Mouse (Mus musculus) MEL (cell line): ENCODE results near the gene Olfr291. TPM values are rescaled to one million over a fixed set of nuclear protein-coding genes. Genes with fewer than 3 reads are reported as not detected.
A peak's percentile ranks its signal among the peaks of the same experiment; 100 is the strongest.

Experiments used
- DNase-seq: peaks from one replicate; pipeline ENCODE4 v3.0.0; 2011; ENCODE audit warnings: low read depth, low spot score
- H3K27ac ChIP-seq: 2 replicates; pipeline ENCODE4 v1.5.1; 2012; ENCODE audit warnings: low read depth, mild to moderate bottlenecking, control low read depth, low read length, moderate library complexity; ENCODE audit not compliant: control insufficient read depth
- H3K27me3 ChIP-seq, 2 experiments: fragments of 150-350 bp in 1 of 2; sonication (generic) in 1 of 2; 2 replicates each; pipeline ENCODE4 v1.6.1; 2012; ENCODE audit warnings: low read length in 2 of 2, mild to moderate bottlenecking in 2 of 2, improper control_type of control experiment in 1 of 2, moderate library complexity in 1 of 2; ENCODE audit not compliant: insufficient read depth in 2 of 2, control insufficient read depth in 1 of 2
- H3K36me3 ChIP-seq, 2 experiments: 2 replicates each; pipeline ENCODE4 v1.6.1; 2012 to 2014; ENCODE audit warnings: low read length in 2 of 2, improper control_type of control experiment in 1 of 2, inconsistent platforms in 1 of 2, mild to moderate bottlenecking in 1 of 2; ENCODE audit not compliant: insufficient read depth in 2 of 2, control insufficient read depth in 1 of 2
- H3K4me1 ChIP-seq, 2 experiments: fragments of 150-350 bp in 1 of 2; sonication (generic) in 1 of 2; 2 replicates each; pipeline ENCODE4 v1.6.1; 2012; ENCODE audit warnings: low read length in 2 of 2, improper control_type of control experiment in 1 of 2, mild to moderate bottlenecking in 1 of 2; ENCODE audit not compliant: insufficient read depth in 2 of 2, control insufficient read depth in 1 of 2
- H3K4me3 ChIP-seq, 2 experiments: fragments of 150-350 bp in 1 of 2; sonication (generic) in 1 of 2; 2 replicates each; pipeline ENCODE4 v1.5.1; 2012; ENCODE audit warnings: low read depth in 2 of 2, low read length in 2 of 2, mild to moderate bottlenecking in 2 of 2, moderate library complexity in 2 of 2, control low read depth in 1 of 2, improper control_type of control experiment in 1 of 2; ENCODE audit not compliant: control insufficient read depth in 1 of 2, insufficient read depth in 1 of 2
- H3K79me2 ChIP-seq: 2 replicates; pipeline ENCODE4 v1.6.1; 2012; ENCODE audit warnings: mild to moderate bottlenecking, low read length, moderate library complexity; ENCODE audit not compliant: control insufficient read depth, poor library complexity, insufficient read depth
- H3K9ac ChIP-seq: 2 replicates; pipeline ENCODE4 v1.6.1; 2012; ENCODE audit warnings: low read depth, mild to moderate bottlenecking, control low read depth, low read length, moderate library complexity; ENCODE audit not compliant: control insufficient read depth, poor library complexity, severe bottlenecking
- H3K9me3 ChIP-seq: fragments of 150-350 bp; sonication (generic); replicated peaks from 2 replicates; pipeline ENCODE4 v1.6.1; 2012; ENCODE audit warnings: mild to moderate bottlenecking, low read length, improper control_type of control experiment, moderate library complexity; ENCODE audit not compliant: insufficient read depth
- BHLHE40 ChIP-seq: IDR thresholded peaks from 2 replicates; pipeline ENCODE4 v1.6.1; 2012; ENCODE audit warnings: low read depth, mild to moderate bottlenecking, inconsistent platforms, low read length, improper control_type of control experiment, borderline replicate concordance
- CHD2 ChIP-seq: IDR thresholded peaks from 2 replicates; pipeline ENCODE4 v1.6.1; 2011; ENCODE audit warnings: low read length, improper control_type of control experiment
- CTCF ChIP-seq, 3 experiments: IDR thresholded peaks in 2 of 3; conservative IDR thresholded peaks in 1 of 3; 2 replicates each; pipeline ENCODE4 v1.5.1; 2011 to 2012; ENCODE audit warnings: low read length in 3 of 3, low read depth in 2 of 3, mild to moderate bottlenecking in 2 of 3, improper control_type of control experiment in 1 of 3, inconsistent platforms in 1 of 3, mixed read lengths in 1 of 3, moderate library complexity in 1 of 3; ENCODE audit not compliant: control insufficient read depth in 1 of 3, insufficient read depth in 1 of 3, poor library complexity in 1 of 3, severe bottlenecking in 1 of 3
- E2F4 ChIP-seq: IDR thresholded peaks from 2 replicates; pipeline ENCODE4 v1.6.1; 2011; ENCODE audit warnings: low read depth, low read length, improper control_type of control experiment, borderline replicate concordance
- EP300 ChIP-seq, 2 experiments: IDR thresholded peaks; 2 replicates each; pipeline ENCODE4 v1.6.1; 2011; ENCODE audit warnings: improper control_type of control experiment in 2 of 2, low read length in 2 of 2, low read depth in 1 of 2, mild to moderate bottlenecking in 1 of 2
- GABPA ChIP-seq: IDR thresholded peaks from 2 replicates; pipeline ENCODE4 v1.6.1; 2012; ENCODE audit warnings: low read depth, mild to moderate bottlenecking, inconsistent platforms, low read length, improper control_type of control experiment, moderate library complexity
- GATA1 ChIP-seq: IDR thresholded peaks from 2 replicates; pipeline ENCODE4 v1.6.1; 2011; ENCODE audit warnings: low read depth, low read length, improper control_type of control experiment
- HCFC1 ChIP-seq: IDR thresholded peaks from 2 replicates; pipeline ENCODE4 v1.6.1; 2012; ENCODE audit warnings: low read depth, mild to moderate bottlenecking, inconsistent platforms, low read length, improper control_type of control experiment, moderate library complexity
- JUND ChIP-seq: IDR thresholded peaks from 2 replicates; pipeline ENCODE4 v1.6.1; 2011; ENCODE audit warnings: low read depth, mild to moderate bottlenecking, improper control_type of control experiment, low read length
- MAFK ChIP-seq: IDR thresholded peaks from 2 replicates; pipeline ENCODE4 v1.6.1; 2011; ENCODE audit warnings: low read depth, mild to moderate bottlenecking, low read length, improper control_type of control experiment, borderline replicate concordance
- MXI1 ChIP-seq: IDR thresholded peaks from 2 replicates; pipeline ENCODE4 v1.6.1; 2011; ENCODE audit warnings: mild to moderate bottlenecking, low read depth, low read length, improper control_type of control experiment
- MYB ChIP-seq: IDR thresholded peaks from 2 replicates; pipeline ENCODE4 v1.6.1; 2011; ENCODE audit warnings: mild to moderate bottlenecking, low read depth, low read length, improper control_type of control experiment
- NELFE ChIP-seq: IDR thresholded peaks from 2 replicates; pipeline ENCODE4 v1.6.1; 2011; ENCODE audit warnings: low read depth, low read length, improper control_type of control experiment
- POLR2A ChIP-seq, 2 experiments: IDR thresholded peaks; 2 replicates each; pipeline ENCODE4 v1.6.1; 2011 to 2012; ENCODE audit warnings: low read length in 2 of 2, mild to moderate bottlenecking in 2 of 2, control low read depth in 1 of 2, improper control_type of control experiment in 1 of 2, low read depth in 1 of 2, moderate library complexity in 1 of 2; ENCODE audit not compliant: control insufficient read depth in 1 of 2, insufficient read depth in 1 of 2, poor library complexity in 1 of 2
- POLR2AphosphoS2 ChIP-seq: IDR thresholded peaks from 2 replicates; pipeline ENCODE4 v1.6.1; 2011; ENCODE audit warnings: low read length, improper control_type of control experiment
- POLR2AphosphoS5 ChIP-seq: IDR thresholded peaks from 2 replicates; pipeline ENCODE4 v1.6.1; 2012; ENCODE audit warnings: low read depth, borderline replicate concordance, mild to moderate bottlenecking, inconsistent platforms, low read length, moderate library complexity, mixed read lengths
- RAD21 ChIP-seq: IDR thresholded peaks from 2 replicates; pipeline ENCODE4 v1.6.1; 2011; ENCODE audit warnings: mild to moderate bottlenecking, low read depth, low read length, improper control_type of control experiment
- RCOR1 ChIP-seq: IDR thresholded peaks from 2 replicates; pipeline ENCODE4 v1.6.1; 2012; ENCODE audit warnings: low read depth, mild to moderate bottlenecking, inconsistent platforms, low read length, improper control_type of control experiment
- SMC3 ChIP-seq: IDR thresholded peaks from 2 replicates; pipeline ENCODE4 v1.6.1; 2011; ENCODE audit warnings: low read depth, low read length, improper control_type of control experiment
- TAL1 ChIP-seq: IDR thresholded peaks from 2 replicates; pipeline ENCODE4 v1.6.1; 2012; ENCODE audit warnings: mild to moderate bottlenecking, inconsistent platforms, low read length, moderate library complexity, mixed read lengths
- TBP ChIP-seq: IDR thresholded peaks from 2 replicates; pipeline ENCODE4 v1.8.0; 2011; ENCODE audit warnings: low read depth, low read length, improper control_type of control experiment
- TCF12 ChIP-seq: IDR thresholded peaks from 2 replicates; pipeline ENCODE4 v1.6.1; 2014; ENCODE audit warnings: low read depth, mild to moderate bottlenecking, inconsistent platforms, low read length, improper control_type of control experiment, moderate library complexity
- UBTF ChIP-seq: IDR thresholded peaks from 2 replicates; pipeline ENCODE4 v1.6.1; 2012; ENCODE audit warnings: low read depth, mild to moderate bottlenecking, inconsistent platforms, low read length, improper control_type of control experiment, moderate library complexity, borderline replicate concordance; ENCODE audit not compliant: insufficient read depth
- USF1 ChIP-seq: IDR thresholded peaks from 2 replicates; pipeline ENCODE4 v1.6.1; 2014; ENCODE audit warnings: low read depth, mild to moderate bottlenecking, inconsistent platforms, low read length, improper control_type of control experiment, moderate library complexity
- USF2 ChIP-seq, 2 experiments: IDR thresholded peaks; 2 replicates each; pipeline ENCODE4 v1.6.1; 2011 to 2012; ENCODE audit warnings: improper control_type of control experiment in 2 of 2, low read length in 2 of 2, borderline replicate concordance in 1 of 2, inconsistent platforms in 1 of 2, low read depth in 1 of 2, mild to moderate bottlenecking in 1 of 2; ENCODE audit not compliant: insufficient read depth in 1 of 2
- ZC3H11A ChIP-seq: IDR thresholded peaks from 2 replicates; pipeline ENCODE4 v1.6.1; 2012; ENCODE audit warnings: low read depth, mild to moderate bottlenecking, inconsistent platforms, low read length, improper control_type of control experiment
- ZMIZ1 ChIP-seq: IDR thresholded peaks from 2 replicates; pipeline ENCODE4 v1.6.1; 2012; ENCODE audit warnings: low read depth, mild to moderate bottlenecking, inconsistent platforms, low read length, improper control_type of control experiment, moderate library complexity
- ZNF384 ChIP-seq: IDR thresholded peaks from 2 replicates; pipeline ENCODE4 v1.6.1; 2012; ENCODE audit warnings: low read depth, mild to moderate bottlenecking, inconsistent platforms, low read length, improper control_type of control experiment
- polyA plus RNA-seq, 2 experiments: library from polyadenylated mRNA; stranded (reverse) in 1 of 2; unstranded in 1 of 2; fragments of >175 nt in 1 of 2; fragments of >200 nt in 1 of 2; gene quantifications; 2 replicates each; pipeline versions ENCODE4 v1.2.1 to v1.2.4; 2012; ENCODE audit warnings: low replicate concordance in 2 of 2, low read depth in 1 of 2; ENCODE audit not compliant: insufficient read length in 2 of 2, insufficient read depth in 1 of 2, missing spikeins in 1 of 2
- total RNA-seq: library from RNA; depleted of rRNA; stranded (reverse); fragments of 300-350 nt; gene quantifications from 2 replicates; pipeline ENCODE4 v1.2.3, GENCODE M21; 2012; rRNA removed

Olfr291 gene
- total RNA-seq (not detected in 2 replicates), polyA plus RNA-seq (not detected)

DNA sequence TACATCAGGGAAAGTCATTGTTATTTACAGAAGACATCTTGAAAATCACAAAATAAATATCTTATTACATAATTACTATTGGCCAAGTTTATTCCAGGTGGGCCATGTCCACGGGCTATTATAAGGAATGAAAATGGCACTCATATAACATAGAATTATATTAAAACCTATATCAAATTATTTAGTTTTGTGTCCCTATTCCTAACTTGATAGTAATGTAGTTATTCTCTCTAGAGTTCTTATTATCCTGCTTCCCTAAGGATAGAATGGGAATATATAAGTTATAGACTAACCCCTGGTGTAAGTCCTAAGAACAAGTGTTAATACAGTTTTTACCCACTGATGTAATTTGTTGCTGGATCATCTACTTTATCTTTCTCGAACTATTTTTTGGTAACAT is at the start of gene Olfr291:
Olfr291 (plus strand) TSS at position 301 of the 400 bp plus-strand sequence.
- TF ChIP-seq RAD21 (no peak), SMC3 (no peak), UBTF (no peak), POLR2AphosphoS2 (no peak), CHD2 (no peak), NELFE (no peak), TAL1 (no peak), TBP (no peak), GATA1 (no peak), USF2 (IDR thresholded peaks at IDR 0.05; ENCODE audit: borderline replicate concordance in 1 of 2, insufficient read depth in 1 of 2, low read depth in 1 of 2, low read length in 2 of 2) (no peak), ZNF384 (no peak), MAFK (no peak), EP300 (IDR thresholded peaks at IDR 0.05; ENCODE audit: low read depth in 1 of 2, low read length in 2 of 2) (no peak), MYB (no peak), BHLHE40 (no peak), JUND (no peak), ZC3H11A (no peak), HCFC1 (no peak), TCF12 (no peak)
- TF ChIP-seq, all 39 proteins: peak for 0

DNA sequence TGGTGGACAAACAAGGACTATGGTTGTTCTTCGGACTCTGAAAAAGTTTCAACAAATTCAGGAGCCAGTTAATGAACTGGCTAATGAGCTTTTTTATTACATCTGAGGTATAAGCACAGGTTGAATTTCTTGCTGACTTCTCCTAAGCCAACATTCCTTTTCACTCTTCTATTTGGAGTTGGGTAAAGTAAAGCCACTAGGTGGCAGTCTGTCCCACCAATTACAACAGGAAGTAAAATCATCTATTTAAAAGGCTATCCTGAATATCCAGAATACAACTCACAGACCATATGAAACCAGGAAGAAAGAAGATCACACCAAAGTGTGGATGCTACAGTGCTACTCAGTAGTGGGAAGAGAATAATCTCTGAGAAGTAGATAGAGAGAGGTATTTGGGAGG is 48.1 kb upstream of the Olfr291 start:
- TF ChIP-seq CTCF (IDR thresholded peaks at IDR 0.05 in 2 of 3, conservative IDR thresholded peaks at IDR 0.05 in 1 of 3; ENCODE audit: control insufficient read depth in 1 of 3, insufficient read depth in 1 of 3, low read depth in 2 of 3, low read length in 3 of 3, poor library complexity in 1 of 3, severe bottlenecking in 1 of 3) = peak in 2 of 3 experiments; percentile 15 to 50; a peak in 3 of 6 replicates
- no peak for TF ChIP-seq JUND
- no peak for TF ChIP-seq EP300 (IDR thresholded peaks at IDR 0.05; ENCODE audit: low read depth in 1 of 2, low read length in 2 of 2)
- peak; percentile 53 for TF ChIP-seq SMC3
- no peak for TF ChIP-seq GATA1
- no peak for TF ChIP-seq MXI1
- no peak for TF ChIP-seq HCFC1
- TF ChIP-seq POLR2AphosphoS5 = no peak
- TF ChIP-seq GABPA = no peak
- TF ChIP-seq TBP = no peak
- TF ChIP-seq ZMIZ1 = no peak
- no peak for TF ChIP-seq RCOR1
- no peak for TF ChIP-seq POLR2AphosphoS2
- no peak for TF ChIP-seq E2F4
- no peak for TF ChIP-seq POLR2A (IDR thresholded peaks at IDR 0.05; ENCODE audit: control insufficient read depth in 1 of 2, insufficient read depth in 1 of 2, low read depth in 1 of 2, low read length in 2 of 2, poor library complexity in 1 of 2)
- no peak for TF ChIP-seq ZC3H11A
- TF ChIP-seq USF2 (IDR thresholded peaks at IDR 0.05; ENCODE audit: borderline replicate concordance in 1 of 2, insufficient read depth in 1 of 2, low read depth in 1 of 2, low read length in 2 of 2) = no peak
- TF ChIP-seq TAL1 = no peak
- no peak for TF ChIP-seq NELFE
- TF ChIP-seq UBTF = no peak
- TF ChIP-seq USF1 = no peak
- no peak for TF ChIP-seq ZNF384
- no peak for TF ChIP-seq MAFK
- peak; percentile 48 for TF ChIP-seq RAD21
- TF ChIP-seq, all 39 proteins: peak for 3
- Histone ChIP-seq H3K4me3 (no peak overlapping the region), H3K9me3 (no peaks in the 10 kb centered on the region), H3K36me3 (no peaks in the 10 kb centered on the region), H3K9ac (no peak overlapping the region), H3K27me3 (no peaks in the 10 kb centered on the region), H3K4me1 (no peaks in the 10 kb centered on the region), H3K27ac (no peak overlapping the region), H3K79me2 (no peaks in the 10 kb centered on the region)
- DNase-seq = peak; percentile 37

More for the DNA sequence above, at the start of gene Olfr291:
- H3K27me3 ChIP-seq = no peaks in the 10 kb centered on the region
- H3K36me3 ChIP-seq = no peaks in the 10 kb centered on the region
- H3K4me3 ChIP-seq = no peak within 1 kb of the TSS
- no peak for DNase-seq
- H3K79me2 ChIP-seq = no peaks in the 10 kb centered on the region
- no peak within 1 kb of the TSS for H3K9ac ChIP-seq
- H3K4me1 ChIP-seq = no peaks in the 10 kb centered on the region
- H3K27ac ChIP-seq = no peak within 1 kb of the TSS
- no peaks in the 10 kb centered on the region for H3K9me3 ChIP-seq
